Mouse (Mus musculus) retina, adult 2 months (tissue): ENCODE data around the gene Soat1.
"Not testable (repeated sequence)": the region's sequence is repeated elsewhere in the genome, so short reads cannot be mapped to it uniquely, and the experiment has no call there.

Experiments
- DNase-seq: peaks from one replicate; pipeline ENCODE4 v3.0.0-alpha.2; 2012; ENCODE audit warnings: low read depth, low spot score

Gene Soat1

GRCm38 (mm10) chr1:156473961-156474503 lies at the start of gene Soat1:
Gene Soat1, minus strand, starts transcription at chr1:156474331.
- peak; percentile 69 for DNase-seq

GRCm38 (mm10) chr1:156523842-156524241 lies 49.7 kb upstream of the Soat1 start, which contains the start of gene Gm10031:
Gene Gm10031, plus strand, starts transcription at chr1:156524012.
- DNase-seq: not testable (repeated sequence)

- DNase-seq: no peak
Observed at GRCm38 (mm10) chr1:156521796-156522517, 47.8 kb upstream of the Soat1 start.

GRCm38 (mm10) chr1:156520136-156520780 lies 46.1 kb upstream of the Soat1 start:
- DNase-seq: no peak

- DNase-seq: no peak
Observed at GRCm38 (mm10) chr1:156507753-156508152, 33.6 kb upstream of the Soat1 start.

- DNase-seq: no peak
Observed at GRCm38 (mm10) chr1:156505901-156506300, 31.8 kb upstream of the Soat1 start.

- DNase-seq: no peak
Observed at GRCm38 (mm10) chr1:156504945-156505523, 30.9 kb upstream of the Soat1 start.

GRCm38 (mm10) chr1:156496910-156497309 lies 22.8 kb upstream of the Soat1 start:
- DNase-seq: no peak

GRCm38 (mm10) chr1:156495025-156495424 lies 20.9 kb upstream of the Soat1 start:
- DNase-seq: no peak

- no peak for DNase-seq
Observed at GRCm38 (mm10) chr1:156491226-156491796, 17.2 kb upstream of the Soat1 start.

GRCm38 (mm10) chr1:156488031-156488430 lies 13.9 kb upstream of the Soat1 start:
- no peak for DNase-seq

GRCm38 (mm10) chr1:156487498-156487897 lies 13.4 kb upstream of the Soat1 start:
- DNase-seq: no peak

GRCm38 (mm10) chr1:156481826-156482225 lies 7.7 kb upstream of the Soat1 start:
- no peak for DNase-seq

- no peak for DNase-seq
Observed at GRCm38 (mm10) chr1:156476535-156476934, 2.4 kb upstream of the Soat1 start.

GRCm38 (mm10) chr1:156476016-156476415 lies 1.9 kb upstream of the Soat1 start:
- no peak for DNase-seq

GRCm38 (mm10) chr1:156474854-156475253 lies 723 bp upstream of the Soat1 start:
- no peak for DNase-seq

- no peak for DNase-seq
Observed at GRCm38 (mm10) chr1:156473003-156473402, 1.1 kb downstream of the Soat1 start.

GRCm38 (mm10) chr1:156471955-156472354 lies 2.2 kb downstream of the Soat1 start:
- DNase-seq: no peak

- DNase-seq: no peak
Observed at GRCm38 (mm10) chr1:156471071-156471470, 3.1 kb downstream of the Soat1 start.

GRCm38 (mm10) chr1:156470557-156470956 lies 3.6 kb downstream of the Soat1 start:
- DNase-seq: no peak

GRCm38 (mm10) chr1:156468576-156468975 lies 5.6 kb downstream of the Soat1 start:
- no peak for DNase-seq

GRCm38 (mm10) chr1:156467655-156468255 lies 6.4 kb downstream of the Soat1 start:
- no peak for DNase-seq
